Mouse (Mus musculus): ENCODE data around the gene Rtp3. TPM values are rescaled to one million over a fixed set of nuclear protein-coding genes. Genes with fewer than 3 reads are reported as not detected.

The Rtp3 gene
- total RNA-seq (2014; rRNA removed) (not detected in 2 replicates), polyA plus RNA-seq (2015; fragmentation: Nextera tagmentation; extraction: Ambion mirVana) (not detected in 2 replicates)

DNA sequence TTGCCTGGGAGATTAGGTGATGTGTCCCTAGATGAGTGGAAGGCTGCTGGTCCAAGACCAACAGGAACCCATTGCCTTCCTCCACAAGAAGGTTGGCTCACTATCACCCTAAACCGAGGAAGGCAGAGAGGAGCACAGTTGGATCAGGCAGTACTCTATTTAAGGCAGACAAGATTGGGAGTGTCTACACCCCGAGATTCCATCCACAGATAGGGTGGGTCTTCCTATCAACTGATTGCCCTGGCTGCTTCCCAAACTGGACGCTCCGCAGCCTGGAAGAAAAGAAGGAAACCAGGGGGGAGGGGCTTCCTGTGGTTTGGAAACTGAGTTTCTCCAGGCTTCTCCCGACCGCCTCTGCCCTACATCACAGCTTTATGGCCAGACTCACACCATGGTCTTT lies at the start of gene Rtp3:
Gene Rtp3, minus strand, starts transcription at position 380 of the 400 bp plus-strand sequence.
- Histone ChIP-seq H3K4me2 (ENCODE audit: low read depth) (no peak within 1 kb of the TSS), H3K9me3 (ENCODE audit: low read length) (no peaks in the 10 kb centered on the region), H3K36me3 (ENCODE audit: insufficient read depth) (no peaks in the 10 kb centered on the region), H3K4me3 (ENCODE audit: low read depth, low read length) (no peak within 1 kb of the TSS), H3K4me1 (ENCODE audit: insufficient read depth) (no peaks in the 10 kb centered on the region), H3K27me3 (ENCODE audit: insufficient read depth, low read length) (no peaks in the 10 kb centered on the region), H3K27ac (ENCODE audit: low read depth, low read length) (no peak within 1 kb of the TSS), H3K9ac (no peak within 1 kb of the TSS)
- DNase-seq (no peak), ATAC-seq (no peak)
- TF ChIP-seq CTCF (IDR thresholded peaks at IDR 0.05; ENCODE audit: low read depth), result no peak
- 73% methylated on average over 6 of the region's 6 CpGs for WGBS

DNA sequence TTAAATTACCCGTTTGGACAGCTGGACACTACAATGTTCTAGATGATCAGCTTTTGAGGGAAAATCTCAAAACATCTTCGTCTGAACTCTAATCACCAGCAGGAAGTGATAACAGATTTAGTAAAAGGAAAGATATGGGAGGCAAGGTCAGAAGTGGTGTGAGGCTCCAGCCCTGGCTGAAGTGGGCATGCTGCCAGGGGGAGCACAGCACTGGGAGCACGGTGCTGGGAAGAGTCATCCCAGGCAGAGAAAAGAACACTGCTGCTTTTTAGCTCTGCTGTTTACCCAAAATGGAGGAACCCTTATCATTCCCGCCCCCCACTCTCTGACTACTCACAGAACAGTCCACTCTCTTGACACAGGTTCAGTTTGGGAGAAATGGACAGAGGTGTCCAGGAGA lies 49.6 kb upstream of the Rtp3 start:
- H3K27ac ChIP-seq (ENCODE audit: low read depth, low read length), result no peak overlapping the region
- H3K4me2 ChIP-seq (ENCODE audit: low read depth), result no peak overlapping the region
- H3K36me3 ChIP-seq (ENCODE audit: insufficient read depth), result no peaks in the 10 kb centered on the region

DNA sequence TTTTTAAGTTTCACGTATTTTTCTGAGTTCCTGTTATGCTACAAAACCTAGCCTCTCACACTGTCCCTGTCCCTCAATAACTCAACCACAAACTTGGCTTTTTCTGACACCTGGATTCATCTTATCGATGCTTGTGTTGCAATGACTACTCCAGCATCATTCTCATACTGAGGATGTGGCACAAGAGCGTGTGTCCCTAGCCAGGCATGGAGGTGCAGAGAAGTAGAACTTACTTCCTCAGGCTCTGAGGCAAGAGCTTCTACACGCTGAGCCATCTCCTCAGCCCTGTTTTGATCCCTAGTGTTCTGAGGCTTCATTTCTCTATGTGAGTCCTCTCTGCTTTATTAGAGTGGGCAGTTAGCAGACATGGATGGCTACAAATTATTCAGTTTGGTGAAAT lies 43.3 kb upstream of the Rtp3 start:
- no peak overlapping the region for H3K4me3 ChIP-seq (ENCODE audit: low read depth, low read length)
- 92% methylated on average over 4 of the region's 4 CpGs for WGBS
- H3K27me3 ChIP-seq (ENCODE audit: insufficient read depth, low read length), result no peaks in the 10 kb centered on the region
- no peaks in the 10 kb centered on the region for H3K4me1 ChIP-seq (ENCODE audit: insufficient read depth)
- DNase-seq, result no peak
- no peak overlapping the region for H3K9ac ChIP-seq
- H3K27ac ChIP-seq (ENCODE audit: low read depth, low read length), result no peak overlapping the region
- no peak for ATAC-seq
- H3K4me2 ChIP-seq (ENCODE audit: low read depth), result no peak overlapping the region
- no peaks in the 10 kb centered on the region for H3K36me3 ChIP-seq (ENCODE audit: insufficient read depth)
- no peak for TF ChIP-seq CTCF (IDR thresholded peaks at IDR 0.05; ENCODE audit: low read depth)
- no peaks in the 10 kb centered on the region for H3K9me3 ChIP-seq (ENCODE audit: low read length)

More for the DNA sequence above, 49.6 kb upstream of the Rtp3 start:
- Histone ChIP-seq H3K27me3 (ENCODE audit: insufficient read depth, low read length) (no peaks in the 10 kb centered on the region), H3K4me1 (ENCODE audit: insufficient read depth) (no peaks in the 10 kb centered on the region), H3K9me3 (ENCODE audit: low read length) (no peaks in the 10 kb centered on the region), H3K9ac (no peak overlapping the region), H3K4me3 (ENCODE audit: low read depth, low read length) (no peak overlapping the region)
- WGBS, result 86% methylated on average over 4 of the region's 4 CpGs
- ATAC-seq (no peak), DNase-seq (no peak)
- TF ChIP-seq CTCF (IDR thresholded peaks at IDR 0.05; ENCODE audit: low read depth), result no peak

DNA sequence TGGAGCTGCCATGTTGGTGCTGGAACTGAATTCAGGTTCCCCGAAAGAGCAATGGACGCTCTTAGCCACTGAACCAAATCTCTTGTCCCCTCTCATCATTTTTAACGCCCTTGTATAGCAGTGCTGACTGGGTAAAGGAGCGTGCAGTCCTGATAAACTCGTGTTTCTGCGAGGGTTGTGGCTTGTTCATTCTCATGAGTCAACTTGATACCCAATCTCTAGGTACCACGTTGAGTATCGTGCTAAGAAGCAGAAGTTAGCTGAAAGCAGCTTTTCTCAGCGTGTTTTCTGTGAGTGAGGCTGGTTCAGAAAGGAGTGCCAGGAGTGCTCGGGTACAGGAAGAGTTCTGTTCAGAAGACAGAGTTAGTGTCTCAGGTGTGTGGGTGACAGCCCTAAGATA lies 36.4 kb upstream of the Rtp3 start:
- H3K27me3 ChIP-seq (ENCODE audit: insufficient read depth, low read length), result no peaks in the 10 kb centered on the region
- H3K9me3 ChIP-seq (ENCODE audit: low read length), result no peaks in the 10 kb centered on the region
- 90% methylated on average over 10 of the region's 10 CpGs for WGBS
- ATAC-seq, result no peak
- no peak for DNase-seq
- H3K9ac ChIP-seq, result no peak overlapping the region
- TF ChIP-seq CTCF (IDR thresholded peaks at IDR 0.05; ENCODE audit: low read depth), result no peak
- H3K4me3 ChIP-seq (ENCODE audit: low read depth, low read length), result no peak overlapping the region
- no peaks in the 10 kb centered on the region for H3K4me1 ChIP-seq (ENCODE audit: insufficient read depth)
- H3K27ac ChIP-seq (ENCODE audit: low read depth, low read length), result no peak overlapping the region
- no peaks in the 10 kb centered on the region for H3K36me3 ChIP-seq (ENCODE audit: insufficient read depth)
- H3K4me2 ChIP-seq (ENCODE audit: low read depth), result no peak overlapping the region

DNA sequence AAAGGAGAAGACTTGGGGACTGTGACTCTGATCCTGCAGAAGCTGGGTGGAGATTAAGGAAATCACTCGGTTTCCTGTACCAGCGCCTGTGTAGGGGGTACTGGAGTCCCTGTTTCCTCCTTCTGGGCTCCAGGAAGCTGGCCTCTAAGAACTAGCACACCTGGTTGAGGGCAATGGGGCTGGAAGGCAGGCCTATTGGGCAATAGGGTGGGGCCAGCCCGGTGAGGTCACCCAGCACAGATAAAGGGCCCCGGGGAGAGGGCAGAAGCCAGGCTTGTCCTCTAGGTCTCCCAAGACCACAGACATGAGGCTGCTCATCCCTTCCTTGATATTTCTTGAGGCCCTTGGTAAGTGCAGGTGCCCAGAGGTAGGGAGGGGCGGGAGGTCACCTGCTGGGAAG lies 28.6 kb upstream of the Rtp3 start, which contains the start of gene Ltf:
Gene Ltf, plus strand, starts transcription at position 250 of the 400 bp plus-strand sequence.
- H3K27me3 ChIP-seq (ENCODE audit: insufficient read depth, low read length), result no peaks in the 10 kb centered on the region
- H3K36me3 ChIP-seq (ENCODE audit: insufficient read depth), result no peaks in the 10 kb centered on the region
- no peak for TF ChIP-seq CTCF (IDR thresholded peaks at IDR 0.05; ENCODE audit: low read depth)
- no peaks in the 10 kb centered on the region for H3K9me3 ChIP-seq (ENCODE audit: low read length)
- DNase-seq (no peak), ATAC-seq (no peak)
- H3K4me3 ChIP-seq (ENCODE audit: low read depth, low read length), result no peak within 1 kb of the TSS
- H3K4me2 ChIP-seq (ENCODE audit: low read depth), result no peak within 1 kb of the TSS
- H3K9ac ChIP-seq, result no peak within 1 kb of the TSS
- no peaks in the 10 kb centered on the region for H3K4me1 ChIP-seq (ENCODE audit: insufficient read depth)
- WGBS, result 90% methylated on average over 5 of the region's 5 CpGs
- no peak within 1 kb of the TSS for H3K27ac ChIP-seq (ENCODE audit: low read depth, low read length)

DNA sequence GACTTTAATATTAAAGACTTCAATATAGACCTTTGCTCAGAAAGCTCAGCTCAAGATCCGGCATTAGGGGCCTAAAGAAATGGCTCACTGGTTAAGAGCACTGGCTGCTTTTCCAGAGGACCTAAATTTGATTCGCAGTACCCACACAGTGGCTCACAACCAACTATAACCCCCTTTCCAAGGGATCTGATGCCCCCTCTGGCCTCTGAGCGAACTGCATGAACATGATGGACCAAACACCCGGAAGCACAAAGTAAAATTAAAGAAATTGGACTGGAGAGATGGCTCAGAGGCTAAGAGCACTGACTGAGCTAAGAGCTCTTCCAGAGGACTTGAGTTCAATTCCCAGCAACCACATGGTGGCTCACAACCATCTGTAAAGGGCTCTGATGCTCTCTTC lies 25.3 kb upstream of the Rtp3 start:
- DNase-seq (no peak), ATAC-seq (no peak)
- no peak overlapping the region for H3K4me2 ChIP-seq (ENCODE audit: low read depth)
- H3K4me1 ChIP-seq (ENCODE audit: insufficient read depth), result no peaks in the 10 kb centered on the region
- H3K9me3 ChIP-seq (ENCODE audit: low read length), result no peaks in the 10 kb centered on the region
- H3K27ac ChIP-seq (ENCODE audit: low read depth, low read length), result no peak overlapping the region
- no peaks in the 10 kb centered on the region for H3K36me3 ChIP-seq (ENCODE audit: insufficient read depth)
- H3K4me3 ChIP-seq (ENCODE audit: low read depth, low read length), result no peak overlapping the region
- no peaks in the 10 kb centered on the region for H3K27me3 ChIP-seq (ENCODE audit: insufficient read depth, low read length)
- 0 out of 2 replicates have a peak, but pooled peaks have one; percentile 6 for TF ChIP-seq CTCF (IDR thresholded peaks at IDR 0.05; ENCODE audit: low read depth)
- H3K9ac ChIP-seq, result no peak overlapping the region
- 80% methylated on average over 4 of the region's 4 CpGs for WGBS

DNA sequence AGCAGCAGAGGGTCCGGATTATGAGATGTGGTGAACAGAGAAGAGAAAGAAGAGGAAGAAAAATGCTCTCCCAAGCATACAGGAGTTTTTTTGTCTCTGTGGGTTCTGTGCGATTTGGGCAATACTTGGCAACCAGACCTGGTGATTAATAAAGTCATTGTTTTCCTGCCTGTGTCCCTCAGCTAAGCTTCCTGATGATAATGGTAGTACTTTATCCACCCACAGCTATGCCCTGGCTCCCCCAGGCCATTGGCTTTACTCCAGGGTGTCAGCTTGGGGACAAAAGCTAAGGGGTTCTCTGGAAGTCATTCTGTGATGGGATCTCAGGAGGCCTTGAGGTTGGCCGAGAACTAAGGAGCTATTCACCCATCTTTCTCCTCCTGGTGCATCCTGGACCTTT lies 21.7 kb upstream of the Rtp3 start:
- no peaks in the 10 kb centered on the region for H3K36me3 ChIP-seq (ENCODE audit: insufficient read depth)
- H3K27ac ChIP-seq (ENCODE audit: low read depth, low read length), result no peak overlapping the region
- DNase-seq (no peak), ATAC-seq (no peak)
- H3K27me3 ChIP-seq (ENCODE audit: insufficient read depth, low read length), result no peaks in the 10 kb centered on the region
- WGBS, result 62% methylated on average over 3 of the region's 3 CpGs
- H3K4me3 ChIP-seq (ENCODE audit: low read depth, low read length), result no peak overlapping the region
- no peaks in the 10 kb centered on the region for H3K4me1 ChIP-seq (ENCODE audit: insufficient read depth)
- no peak overlapping the region for H3K9ac ChIP-seq
- no peaks in the 10 kb centered on the region for H3K9me3 ChIP-seq (ENCODE audit: low read length)
- H3K4me2 ChIP-seq (ENCODE audit: low read depth), result no peak overlapping the region
- TF ChIP-seq CTCF (IDR thresholded peaks at IDR 0.05; ENCODE audit: low read depth), result no peak
